Mouse (Mus musculus) kidney, adult 2 months (tissue): ENCODE measurements around the gene Maml3.

Experiments used
- CTCF ChIP-seq: fragments of 200-500 bp; conservative IDR thresholded peaks from 2 replicates; pipeline ENCODE4 v1.5.1; 2011; ENCODE audit warnings: low read depth, mild to moderate bottlenecking, control low read depth, low read length, moderate library complexity, mixed read lengths; ENCODE audit not compliant: insufficient read depth, insufficient read length
- POLR2A ChIP-seq: fragments of 200-500 bp; IDR thresholded peaks from one replicate; pipeline ENCODE4 v1.6.1; 2011; ENCODE audit warnings: low read depth, low read length, control low read depth

DNA sequence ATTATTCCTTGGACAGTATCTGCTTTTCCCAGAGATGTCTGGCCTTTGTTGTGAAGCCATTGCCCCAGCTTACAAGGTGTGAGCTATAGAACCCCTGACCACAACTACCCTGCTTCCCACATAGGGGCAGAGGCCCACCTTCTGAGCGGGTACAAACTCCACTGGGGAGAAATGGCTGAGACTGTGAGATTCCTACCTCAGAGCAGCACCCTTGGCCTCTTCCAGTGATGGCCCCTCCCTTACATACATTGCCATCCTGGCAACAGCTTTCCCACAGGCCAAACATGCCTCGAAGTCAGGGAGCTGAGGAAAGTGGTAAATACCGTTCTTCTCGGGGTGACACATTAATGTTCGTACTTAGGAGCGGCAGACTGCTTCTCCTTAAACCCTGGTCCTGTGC is 118.4 kb downstream of the Maml3 start:
- TF ChIP-seq POLR2A, result no peak
- TF ChIP-seq CTCF, result no peak
